Mouse (Mus musculus) liver, postnatal 0 days (tissue): ENCODE data around the gene Git2.

Source experiments
- CTCF ChIP-seq: sonication (generic); IDR thresholded peaks from 2 replicates; pipeline ENCODE4 v1.5.1; 2016; ENCODE audit warnings: antibody characterized with exemption, low read depth
- EP300 ChIP-seq: IDR thresholded peaks from 2 replicates; pipeline ENCODE4 v1.6.1; 2016; ENCODE audit warnings: antibody characterized with exemption, low read depth, mild to moderate bottlenecking

DNA sequence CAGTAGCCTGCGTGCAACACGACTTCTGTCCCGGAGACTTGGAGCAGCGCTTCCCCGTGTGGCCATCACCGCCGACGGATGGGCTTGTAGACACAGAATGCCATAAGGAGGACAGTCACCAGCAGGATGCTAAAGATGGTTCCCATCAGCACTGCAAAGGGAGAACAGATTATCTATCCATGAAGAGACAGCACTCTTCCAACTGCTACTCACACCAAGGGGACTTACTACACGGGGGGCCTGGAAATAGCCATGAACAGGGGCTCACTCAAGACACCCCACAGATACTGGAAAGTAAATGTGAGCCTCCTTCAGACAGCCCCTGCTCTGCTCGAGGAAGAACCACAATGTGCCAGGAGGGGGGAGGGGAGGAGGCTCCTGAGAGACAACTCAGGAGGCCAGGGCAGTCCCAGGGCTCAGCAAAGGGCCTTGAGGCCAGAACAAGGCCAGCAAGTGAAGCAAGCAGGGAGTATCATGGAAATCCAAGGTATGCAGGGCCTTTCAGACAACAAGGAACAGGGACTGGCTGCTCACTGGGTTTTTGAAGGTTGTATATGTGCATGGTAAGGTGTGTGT is 34.0 kb upstream of the Git2 start:
- no peak for TF ChIP-seq CTCF
- no peak for TF ChIP-seq EP300
